Mouse (Mus musculus) left cerebral cortex, adult 2 months (tissue): ENCODE measurements around the gene Gpr22. TPM values are rescaled to one million over a fixed set of nuclear protein-coding genes. Genes with fewer than 3 reads are reported as not detected.

Experiments
- DNase-seq, 2 experiments: peaks; one replicate each; pipeline ENCODE4 v3.0.0; 2021 to 2022; ENCODE audit warnings: low spot score in 2 of 2, mixed read lengths in 1 of 2; ENCODE audit errors: extremely low spot score in 1 of 2
- H3K27ac ChIP-seq: fragments of 200-600 bp; 2 replicates; pipeline ENCODE4 v1.8.1; 2022
- H3K4me3 ChIP-seq: fragments of 200-600 bp; 2 replicates; pipeline ENCODE4 v1.8.1; 2022
- CTCF ChIP-seq: fragments of 200-600 bp; IDR thresholded peaks from 2 replicates; pipeline ENCODE4 v1.8.1; 2022; ENCODE audit warnings: antibody characterized with exemption, mild to moderate bottlenecking, moderate library complexity
- intact Hi-C: fragments of 180-260 bp; cut with DNase I; formaldehyde crosslinking; loops from one replicate; pipeline ENCODE4 v1.15.1; 2025
- total RNA-seq, 2 experiments: library from RNA; stranded (reverse); gene quantifications; 2 replicates each; pipeline ENCODE4 v1.2.3; 2021

Gene Gpr22
- total RNA-seq, 2 experiments from 2014 or later = 49.5 to 54.4 TPM

DNA sequence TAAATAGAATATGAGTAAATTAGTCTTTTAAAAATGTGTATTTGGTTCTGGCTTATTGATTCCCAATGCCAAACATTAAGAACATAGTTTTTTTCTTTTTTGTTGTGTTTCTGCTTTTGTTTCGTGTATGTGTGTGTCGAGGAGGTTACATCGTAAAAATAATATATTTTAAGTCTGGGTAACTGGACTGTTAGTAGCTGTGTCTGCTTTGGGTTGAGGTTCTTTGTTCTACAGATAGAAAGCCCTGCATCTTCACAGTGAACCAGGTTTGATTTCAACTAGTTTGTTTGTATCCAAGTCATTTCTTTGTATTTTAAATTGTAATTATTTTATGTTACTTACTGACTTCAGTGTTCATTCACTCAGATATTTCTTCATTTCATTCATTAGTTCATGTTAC lies 323 bp upstream of the Gpr22 start:
- intact Hi-C loops = loop anchor here (5.0 kb wide), 3 partner anchors 183 to 213 kb away; no protein-coding TSS in a partner anchor
- no peak for DNase-seq
- Histone ChIP-seq H3K27ac (peak overlapping the region; percentile 97), H3K4me3 (peak overlapping the region; percentile 64)
- no peak for TF ChIP-seq CTCF

DNA sequence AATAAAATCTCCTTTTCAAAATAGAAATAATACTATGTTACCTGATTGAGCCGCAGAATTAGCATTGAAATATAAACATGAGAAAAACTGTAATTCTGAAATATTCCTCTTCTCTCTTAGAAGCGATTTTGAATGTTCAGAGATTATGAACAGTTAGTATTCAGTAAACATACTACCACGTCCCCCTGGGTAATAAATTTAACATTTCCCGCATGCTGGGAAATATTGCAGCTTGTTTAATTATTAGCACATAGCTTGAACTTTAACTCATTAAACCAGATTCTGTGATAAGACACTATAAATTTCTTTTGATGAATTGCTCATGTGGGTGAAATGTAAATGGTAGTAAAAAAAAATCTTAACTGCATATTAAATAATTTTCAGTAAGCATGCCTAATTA lies 1.0 kb downstream of the Gpr22 start:
- Histone ChIP-seq H3K4me3 (peak overlapping the region; percentile 64), H3K27ac (peak overlapping the region; percentile 97)
- no peak for DNase-seq
- intact Hi-C loops = loop anchor here (1.0 to 5.0 kb wide), 5 partner anchors 18 to 215 kb away; no protein-coding TSS in a partner anchor
- TF ChIP-seq CTCF = no peak

DNA sequence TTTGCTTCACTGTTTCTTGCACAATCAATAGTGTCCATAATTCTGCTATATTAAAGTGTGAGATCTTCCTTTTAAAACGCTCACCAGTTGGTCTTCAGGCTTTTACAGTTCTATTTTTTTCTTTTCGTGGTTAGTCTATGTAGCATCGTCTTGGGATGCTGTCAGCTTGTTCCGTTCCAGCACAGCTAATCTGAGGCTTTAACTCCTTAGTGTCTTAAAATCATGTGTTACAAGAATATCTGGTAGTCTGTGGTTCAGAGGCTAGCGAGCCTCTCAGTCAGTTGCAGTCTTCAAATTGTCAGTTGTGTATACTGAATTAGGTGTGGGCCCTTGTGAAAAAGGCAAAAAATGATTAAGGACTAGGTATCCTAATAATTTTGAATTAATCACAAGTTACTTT lies 1.5 kb downstream of the Gpr22 start:
- no peak for TF ChIP-seq CTCF
- DNase-seq = no peak
- H3K4me3 ChIP-seq = peak overlapping the region; percentile 64
- intact Hi-C loops = loop anchor here (5.0 kb wide), 3 partner anchors 185 to 215 kb away; no protein-coding TSS in a partner anchor
- peak overlapping the region; percentile 97 for H3K27ac ChIP-seq

DNA sequence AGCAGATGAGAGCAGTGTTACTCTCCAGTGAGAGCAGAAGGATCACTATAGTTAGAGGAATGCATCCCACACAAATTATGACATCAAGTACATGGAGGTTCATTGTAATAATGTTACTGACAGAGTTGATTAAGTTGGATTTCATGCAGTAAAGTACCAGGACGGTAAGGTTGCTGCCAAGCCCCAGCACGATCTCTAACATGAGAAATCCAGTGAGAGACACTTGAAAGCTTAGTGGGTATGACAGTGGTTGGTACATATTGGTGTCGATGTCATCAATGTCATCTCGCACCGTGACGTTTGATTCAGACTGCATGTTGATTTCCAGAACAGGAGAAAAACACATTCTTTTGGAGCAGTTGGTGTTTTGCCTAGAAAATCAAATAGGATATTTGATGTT lies 4.1 kb downstream of the Gpr22 start:
- Histone ChIP-seq H3K27ac (peak overlapping the region; percentile 24; the same call in 1 of the 2 replicates), H3K4me3 (peak overlapping the region; percentile 64)
- TF ChIP-seq CTCF = no peak
- intact Hi-C loops = loop anchor here (5.0 kb wide), 3 partner anchors 188 to 218 kb away; no protein-coding TSS in a partner anchor
- no peak for DNase-seq

DNA sequence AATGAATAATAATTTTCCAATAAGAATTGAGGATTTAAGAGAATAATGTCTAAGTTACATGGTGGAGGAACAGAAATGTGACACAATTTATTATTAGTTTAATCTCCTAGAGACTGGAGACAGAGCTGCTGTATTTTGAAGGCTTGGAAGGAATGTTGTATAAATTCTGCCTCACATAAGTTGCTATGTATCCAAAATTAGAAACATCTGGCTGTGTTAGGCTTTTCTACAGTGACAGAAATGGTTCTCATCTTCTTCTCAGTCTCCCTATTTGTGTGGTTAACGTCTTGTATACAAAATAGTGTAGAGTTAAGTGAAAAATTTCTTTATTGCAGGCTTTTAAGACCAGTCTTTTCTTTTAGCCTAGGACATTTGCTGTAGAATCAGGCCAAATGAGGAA lies 6.2 kb downstream of the Gpr22 start:
- intact Hi-C loops = no loop called here
- no peak for DNase-seq
- Histone ChIP-seq H3K27ac (no peak overlapping the region), H3K4me3 (no peak overlapping the region)
- TF ChIP-seq CTCF = no peak

DNA sequence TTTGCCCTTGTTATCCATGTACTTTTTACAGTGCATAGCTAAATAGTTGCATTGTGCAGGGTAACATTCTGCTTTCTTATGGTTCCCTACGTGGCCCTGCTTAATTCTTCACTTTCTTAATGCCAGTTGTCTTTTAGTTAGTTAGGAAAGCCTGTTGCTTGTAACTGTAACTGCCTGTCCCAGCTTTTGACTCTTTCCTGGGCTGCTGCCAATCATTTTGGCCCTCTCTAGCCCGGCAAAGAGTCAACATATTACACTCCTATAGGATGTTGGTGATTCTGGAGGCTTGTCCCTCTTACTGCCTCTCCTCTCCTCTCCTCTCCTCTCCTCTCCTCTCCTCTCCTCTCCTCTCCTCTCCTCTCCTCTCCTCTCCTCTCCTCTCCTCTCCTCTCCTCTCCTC lies 7.6 kb downstream of the Gpr22 start:
- H3K4me3 ChIP-seq = no peak overlapping the region
- no peak overlapping the region for H3K27ac ChIP-seq
- intact Hi-C loops = no loop called here
- no peak for DNase-seq
- no peak for TF ChIP-seq CTCF

DNA sequence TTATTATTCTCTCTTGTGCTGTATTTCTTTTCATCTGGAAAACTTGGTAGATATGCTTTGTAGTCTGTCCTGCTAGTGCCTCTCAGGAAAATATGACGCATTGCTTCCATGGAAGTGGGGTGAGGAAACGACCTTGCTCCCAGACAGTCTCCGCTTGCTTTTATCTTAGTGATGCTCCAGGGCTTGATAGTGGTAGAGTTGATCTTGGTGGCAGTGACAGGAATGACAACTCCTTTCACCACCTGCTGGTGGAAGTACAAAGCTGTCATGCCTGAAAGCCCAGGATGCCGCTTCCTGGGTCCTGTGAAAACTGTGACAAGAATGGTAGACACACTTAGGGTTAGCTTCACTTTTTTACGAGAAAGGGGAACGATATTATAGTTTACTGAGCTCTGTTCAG lies 9.8 kb downstream of the Gpr22 start:
- Histone ChIP-seq H3K4me3 (no peak overlapping the region), H3K27ac (no peak overlapping the region)
- DNase-seq = no peak
- peak; percentile 26; the same call in 1 of the 2 replicates for TF ChIP-seq CTCF
- intact Hi-C loops = no loop called here

DNA sequence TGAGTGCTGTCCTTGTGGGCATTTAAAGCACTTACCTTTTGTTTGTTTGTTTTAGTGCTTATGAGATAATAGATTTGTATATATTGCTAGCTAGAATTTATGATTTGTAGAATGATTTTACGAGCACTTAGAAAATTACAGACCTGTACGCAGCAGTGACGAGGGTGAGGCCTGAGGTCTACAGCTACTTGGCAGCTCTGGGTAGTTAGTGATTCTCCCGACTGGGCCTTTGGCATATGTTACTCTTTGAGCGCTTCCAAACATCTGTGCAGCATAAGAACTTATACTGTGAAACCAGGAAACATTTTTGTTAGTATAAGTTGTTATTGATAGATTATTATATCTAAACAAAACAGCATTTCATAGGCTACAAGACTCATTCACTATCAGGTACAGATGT lies 12.3 kb downstream of the Gpr22 start:
- intact Hi-C loops = no loop called here
- no peak for TF ChIP-seq CTCF
- Histone ChIP-seq H3K4me3 (no peak overlapping the region), H3K27ac (no peak overlapping the region)
- DNase-seq = no peak

DNA sequence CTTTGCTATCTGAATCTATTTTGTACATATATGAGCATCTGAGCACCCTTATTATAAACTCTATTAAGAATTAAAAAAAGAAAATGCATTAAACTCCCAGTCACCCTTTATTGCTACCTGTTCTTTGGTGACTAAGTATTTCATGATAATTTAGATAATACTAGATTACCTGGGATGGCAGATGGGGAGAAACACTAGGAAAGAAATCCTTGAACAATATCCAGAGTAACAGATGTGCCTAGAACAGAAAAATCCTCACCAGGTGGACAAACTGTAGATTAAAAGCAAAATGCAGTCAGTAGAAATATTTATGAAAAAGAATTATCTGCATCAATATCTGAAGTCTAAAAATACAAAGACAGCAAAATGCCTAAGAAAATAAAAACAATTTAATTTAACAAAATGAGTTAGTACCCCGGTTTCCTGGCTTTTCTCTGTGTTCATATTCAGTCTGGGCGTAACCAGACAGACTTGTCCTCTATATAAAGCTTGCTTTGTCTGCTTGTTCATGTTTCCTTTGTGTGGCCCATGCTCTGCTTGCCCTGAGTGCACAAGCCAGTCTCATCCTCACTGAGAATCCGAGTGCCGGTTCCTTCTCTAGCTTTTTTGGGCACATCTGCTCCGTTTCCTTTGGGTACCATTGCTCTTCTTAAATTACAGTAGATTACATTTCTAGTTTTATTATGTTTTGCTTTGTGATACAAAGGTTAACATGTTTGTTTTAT lies 13.0 kb downstream of the Gpr22 start:
- no peak overlapping the region for H3K27ac ChIP-seq
- intact Hi-C loops = no loop called here
- TF ChIP-seq CTCF = no peak
- DNase-seq = no peak
- H3K4me3 ChIP-seq = no peak overlapping the region

DNA sequence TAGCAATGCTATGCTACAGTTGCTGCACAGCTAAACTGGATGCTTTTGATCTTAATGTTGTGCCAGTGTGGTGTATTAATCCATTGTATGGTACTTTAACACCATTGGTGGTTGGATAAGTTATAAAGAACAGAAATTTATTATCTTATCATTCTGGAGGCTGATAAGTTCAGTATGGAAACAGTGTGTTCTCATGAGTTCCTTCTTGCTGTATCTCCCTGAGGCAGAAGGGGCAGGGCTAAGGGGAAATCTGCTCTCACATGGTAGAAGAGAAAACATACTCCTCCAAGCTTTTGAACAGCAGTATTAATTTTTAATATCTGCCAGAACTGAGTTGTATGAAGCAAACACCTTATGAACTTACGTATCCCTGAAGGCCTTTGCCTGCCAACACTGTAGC lies 20.5 kb downstream of the Gpr22 start:
- no peak overlapping the region for H3K27ac ChIP-seq
- H3K4me3 ChIP-seq = no peak overlapping the region
- intact Hi-C loops = no loop called here
- no peak for DNase-seq
- TF ChIP-seq CTCF = no peak

DNA sequence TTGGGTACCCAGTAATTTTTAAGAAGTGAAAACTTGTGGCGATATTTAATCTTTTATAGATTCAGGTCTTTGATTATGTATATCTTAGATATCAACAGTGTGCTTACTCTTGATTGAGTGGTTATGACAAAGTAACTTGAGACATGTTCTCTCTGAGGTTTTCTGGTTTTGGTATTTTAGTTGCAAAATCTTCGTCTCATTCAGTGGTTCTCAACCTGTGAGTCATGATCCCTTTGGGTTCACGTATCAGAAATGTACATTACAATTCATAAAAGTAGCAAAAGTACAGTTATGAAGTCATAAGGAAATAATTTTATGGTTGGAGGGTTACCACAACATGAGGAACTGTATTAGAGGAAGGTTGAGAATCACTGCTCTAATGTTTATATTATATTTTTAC lies 27.1 kb downstream of the Gpr22 start:
- Histone ChIP-seq H3K27ac (no peak overlapping the region), H3K4me3 (no peak overlapping the region)
- intact Hi-C loops = no loop called here
- TF ChIP-seq CTCF = no peak
- DNase-seq = no peak

DNA sequence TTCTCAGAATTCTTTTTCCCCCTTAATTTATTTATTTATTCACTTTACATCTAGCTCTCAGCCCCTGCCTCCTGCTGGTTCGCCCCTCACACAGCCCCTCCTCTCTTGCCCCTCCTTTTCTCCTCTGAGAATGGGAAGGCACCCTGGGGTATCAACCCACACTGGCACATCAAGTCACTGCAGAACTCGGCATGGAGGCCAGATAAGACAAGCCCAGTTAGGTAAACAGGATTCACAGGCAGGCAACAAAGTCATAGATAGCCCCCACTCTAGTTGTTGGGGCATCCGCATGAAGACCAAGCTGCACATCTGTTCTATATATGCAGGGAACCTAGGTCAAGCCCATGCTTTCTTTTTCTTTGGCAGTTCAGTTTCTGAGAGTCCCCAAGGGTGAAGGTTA lies 46.6 kb downstream of the Gpr22 start:
- Histone ChIP-seq H3K27ac (no peak overlapping the region), H3K4me3 (no peak overlapping the region)
- DNase-seq = no peak
- TF ChIP-seq CTCF = no peak
- intact Hi-C loops = no loop called here

DNA sequence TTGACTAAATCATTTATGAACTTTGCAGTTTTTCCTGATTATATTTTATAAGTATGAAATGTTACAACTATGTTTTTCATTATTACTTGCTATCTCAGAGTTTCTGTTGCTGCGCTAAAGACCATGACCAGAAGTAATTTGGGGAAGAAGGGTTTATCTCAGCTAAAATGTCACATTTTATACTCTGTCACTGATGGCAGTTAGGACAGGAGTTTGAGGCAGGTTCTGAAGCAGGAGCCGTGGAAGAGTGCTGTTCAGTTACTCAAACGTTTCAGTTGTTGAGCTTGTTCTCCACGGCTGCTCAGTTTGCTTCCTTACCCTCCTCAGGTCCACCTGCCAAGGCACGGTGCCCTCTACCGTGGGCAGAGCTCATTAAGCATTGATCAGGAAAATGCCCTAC lies 47.7 kb downstream of the Gpr22 start:
- TF ChIP-seq CTCF = no peak
- no peak overlapping the region for H3K4me3 ChIP-seq
- intact Hi-C loops = no loop called here
- no peak for DNase-seq
- no peak overlapping the region for H3K27ac ChIP-seq

Other genes starting within 250 kb of the Gpr22 start
- gene Cbll1, start 214.3 kb downstream of the Gpr22 start, total RNA-seq = 10 to 100 TPM; 22.2 to 24.1 TPM
- gene Slc26a4, start 154.0 kb downstream of the Gpr22 start, total RNA-seq = 1 to 10 TPM; 2.7 to 3.2 TPM
- gene Bcap29, start 79.3 kb downstream of the Gpr22 start, total RNA-seq = 10 to 100 TPM; 36.3 to 36.9 TPM
- gene Dus4l, start 59.1 kb downstream of the Gpr22 start, total RNA-seq = 1 to 10 TPM; 7.5 to 8.1 TPM
- 10 to 100 TPM; 44.4 to 46.8 TPM for gene Cog5, start 59.1 kb downstream of the Gpr22 start, total RNA-seq
- 10 to 100 TPM; 21.4 to 22.1 TPM for gene Hbp1, start 236.6 kb upstream of the Gpr22 start, total RNA-seq